Mouse (Mus musculus): Measurements from ENCODE around the gene Fank1.

The Fank1 gene

GRCm38 (mm10) chr7:133776626-133776996 lies at the start of gene Fank1:
Fank1 (plus strand) TSS chr7:133776861.
- peak; percentile 85 for DNase-seq (ENCODE audit: low spot score)

DNA sequence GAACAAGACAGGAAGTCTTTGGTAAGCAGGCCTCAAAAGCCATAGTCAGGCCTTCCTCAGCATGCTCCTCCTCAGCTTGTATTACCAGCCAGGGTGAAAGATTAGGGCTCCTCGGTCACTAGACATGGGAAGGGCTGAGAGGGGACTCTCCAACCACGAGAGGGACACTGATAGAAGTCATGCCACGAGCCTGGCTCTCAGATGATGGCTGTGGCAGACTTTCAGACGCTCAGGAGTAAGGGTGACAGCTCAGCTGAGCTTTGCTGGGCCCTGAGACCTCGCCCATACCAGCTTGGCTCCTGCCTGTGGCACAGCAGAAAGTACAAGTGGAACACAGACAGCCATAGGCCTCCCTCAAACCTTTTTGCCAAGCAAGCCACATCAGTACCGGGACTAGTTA lies 49.6 kb upstream of the Fank1 start:
- DNase-seq (ENCODE audit: low spot score), result no peak

DNA sequence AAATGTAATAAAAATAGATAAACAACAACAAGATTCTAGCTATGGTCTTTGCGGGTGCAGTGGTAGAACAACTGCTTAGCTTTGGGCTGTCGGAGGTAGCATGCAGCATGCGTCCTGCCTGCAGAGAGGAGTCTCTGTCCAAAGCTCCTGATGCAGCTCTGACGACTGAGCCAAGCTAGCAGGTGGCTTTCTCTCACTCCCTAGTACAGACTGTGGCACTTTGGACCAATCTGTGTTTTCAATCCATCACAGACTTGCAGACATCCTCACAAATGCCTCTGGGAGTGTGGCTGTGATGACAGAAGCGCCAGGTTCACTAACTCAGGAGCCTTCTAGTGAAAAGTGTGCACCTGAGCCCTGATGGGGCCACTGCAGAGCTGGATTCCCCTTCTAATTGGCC lies 47.3 kb upstream of the Fank1 start:
- no peak for DNase-seq (ENCODE audit: low spot score)

- DNase-seq (ENCODE audit: low spot score), result no peak
Measured at GRCm38 (mm10) chr7:133730324-133731191, 46.1 kb upstream of the Fank1 start.

- no peak for DNase-seq (ENCODE audit: low spot score)
Measured at GRCm38 (mm10) chr7:133731971-133732645, 44.6 kb upstream of the Fank1 start.

DNA sequence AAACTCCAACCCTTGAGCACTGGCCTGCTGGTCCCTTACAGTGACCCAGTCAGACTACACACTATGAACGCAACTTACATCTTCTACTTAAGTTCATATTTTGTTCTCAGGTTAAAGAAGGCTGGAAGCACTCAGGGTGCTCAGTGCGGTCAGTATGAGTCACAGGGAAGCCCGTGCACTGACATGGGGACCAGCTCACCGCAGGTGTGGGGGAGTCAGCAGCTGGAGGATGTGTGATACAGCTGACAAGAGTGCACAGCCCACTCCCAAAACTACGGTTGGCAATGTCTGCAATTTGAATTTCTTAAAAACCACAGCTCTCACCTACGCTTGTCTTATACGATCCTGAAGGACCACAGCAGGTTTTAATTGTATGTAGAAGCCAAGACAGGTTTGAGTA lies 36.1 kb upstream of the Fank1 start:
- no peak for DNase-seq (ENCODE audit: low spot score)

- DNase-seq (ENCODE audit: low spot score), result no peak
Measured at GRCm38 (mm10) chr7:133742530-133743325, 33.9 kb upstream of the Fank1 start.

- no peak for DNase-seq (ENCODE audit: low spot score)
Measured at GRCm38 (mm10) chr7:133743611-133744010, 33.0 kb upstream of the Fank1 start.

DNA sequence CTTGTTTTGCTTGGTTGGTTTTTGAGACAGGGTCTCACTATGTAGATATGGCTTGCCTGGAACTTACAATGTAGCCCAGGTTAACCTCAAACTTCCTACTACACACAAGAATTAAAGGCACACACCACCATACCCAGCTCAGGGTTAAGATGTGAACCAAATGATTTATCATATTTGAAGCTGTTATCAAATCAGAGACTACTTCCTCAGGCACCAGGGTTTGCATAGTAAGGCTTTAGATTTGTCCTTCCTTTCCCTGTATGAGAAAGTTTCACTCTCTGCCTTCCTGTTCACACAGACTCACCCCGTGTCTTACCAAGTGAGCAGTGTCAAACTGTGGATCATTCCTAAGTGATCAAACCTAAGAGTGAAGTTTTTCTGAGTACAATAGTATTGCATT lies 32.5 kb upstream of the Fank1 start:
- no peak for DNase-seq (ENCODE audit: low spot score)

GRCm38 (mm10) chr7:133744701-133745100 lies 32.0 kb upstream of the Fank1 start:
- DNase-seq (ENCODE audit: low spot score), result no peak

GRCm38 (mm10) chr7:133747372-133747771 lies 29.3 kb upstream of the Fank1 start:
- DNase-seq (ENCODE audit: low spot score), result no peak

DNA sequence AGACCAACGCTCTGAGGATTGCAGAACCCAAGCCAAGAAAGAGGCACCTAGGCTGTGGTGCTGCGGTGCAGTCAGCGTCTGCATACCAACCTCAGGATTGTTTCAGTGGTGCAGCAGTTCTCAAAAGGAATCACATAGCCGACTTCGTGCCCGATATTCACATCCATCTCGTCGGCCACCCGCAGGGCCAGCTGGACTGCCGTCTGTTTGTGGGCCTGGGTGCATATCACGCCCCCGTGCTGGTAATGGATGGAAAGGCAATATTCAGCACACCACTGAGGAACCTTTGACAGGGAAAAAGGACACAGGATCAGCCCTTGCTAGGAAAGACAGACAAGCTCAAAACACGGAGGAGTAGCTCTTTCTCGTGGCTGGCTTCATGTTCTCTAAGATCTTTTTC lies 27.9 kb upstream of the Fank1 start:
- no peak for DNase-seq (ENCODE audit: low spot score)

- DNase-seq (ENCODE audit: low spot score), result no peak
Measured at GRCm38 (mm10) chr7:133750666-133751065, 26.0 kb upstream of the Fank1 start.

DNA sequence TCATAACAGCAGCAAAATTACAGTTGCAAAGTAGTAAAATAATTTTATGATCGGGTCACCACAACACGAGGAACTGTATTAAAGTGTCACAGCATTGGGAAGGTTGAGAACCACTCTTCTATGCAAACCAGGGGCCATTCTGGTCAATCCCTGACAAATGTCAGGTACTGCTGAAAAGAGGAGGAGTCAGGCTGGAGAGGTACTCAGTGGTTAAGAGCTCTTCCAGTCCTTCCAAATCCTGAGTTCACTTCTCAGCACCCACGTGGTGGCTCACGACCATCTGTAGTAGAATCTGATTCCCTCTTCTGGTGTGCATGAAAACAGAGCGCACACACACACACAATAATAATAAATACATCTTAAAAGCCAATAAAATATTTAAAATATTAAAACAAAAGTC lies 25.5 kb upstream of the Fank1 start:
- no peak for DNase-seq (ENCODE audit: low spot score)

GRCm38 (mm10) chr7:133757961-133758455 lies 18.7 kb upstream of the Fank1 start:
- no peak for DNase-seq (ENCODE audit: low spot score)

- no peak for DNase-seq (ENCODE audit: low spot score)
Measured at GRCm38 (mm10) chr7:133758716-133759115, 17.9 kb upstream of the Fank1 start.

- no peak for DNase-seq (ENCODE audit: low spot score)
Measured at GRCm38 (mm10) chr7:133759611-133760353, 16.9 kb upstream of the Fank1 start.

DNA sequence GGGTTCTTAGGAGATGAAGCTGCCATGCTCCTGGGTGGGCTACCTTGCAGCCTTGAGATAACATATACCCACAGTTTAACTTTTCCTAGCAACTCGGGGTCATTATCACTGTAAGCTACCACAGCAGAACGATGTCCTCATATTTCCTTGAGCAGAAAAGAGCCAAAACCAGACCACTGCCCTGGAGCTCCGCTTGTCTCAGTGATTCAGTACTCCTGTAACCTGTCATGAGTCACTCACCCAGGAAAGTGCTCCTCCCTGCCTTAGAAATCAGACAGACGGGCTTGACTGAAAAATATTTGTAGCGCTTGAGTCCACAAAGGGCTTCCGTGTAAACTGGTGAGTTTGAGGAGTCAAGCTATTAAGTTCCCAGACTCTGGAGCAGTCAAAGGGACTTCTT lies 14.0 kb upstream of the Fank1 start:
- no peak for DNase-seq (ENCODE audit: low spot score)

DNA sequence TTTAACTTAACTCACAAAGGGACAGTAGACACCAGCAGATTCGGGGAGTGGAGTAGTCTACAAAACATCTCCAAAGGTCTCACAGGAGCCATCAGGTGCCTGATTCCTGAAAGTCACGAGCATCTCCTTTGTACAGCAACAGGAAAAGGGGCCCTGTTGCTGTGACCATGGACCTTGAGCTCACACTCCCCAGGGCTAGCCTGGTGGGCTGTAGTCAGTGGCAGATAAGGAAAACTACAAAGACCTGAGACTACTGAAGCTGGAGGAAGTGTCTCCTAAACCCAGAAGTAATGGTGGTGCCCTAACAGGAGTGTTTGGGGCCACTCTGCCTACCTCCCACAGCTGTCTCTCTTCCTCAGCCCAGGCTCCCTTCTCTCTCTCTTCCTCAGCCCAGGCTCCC lies 12.2 kb upstream of the Fank1 start:
- DNase-seq (ENCODE audit: low spot score), result no peak

DNA sequence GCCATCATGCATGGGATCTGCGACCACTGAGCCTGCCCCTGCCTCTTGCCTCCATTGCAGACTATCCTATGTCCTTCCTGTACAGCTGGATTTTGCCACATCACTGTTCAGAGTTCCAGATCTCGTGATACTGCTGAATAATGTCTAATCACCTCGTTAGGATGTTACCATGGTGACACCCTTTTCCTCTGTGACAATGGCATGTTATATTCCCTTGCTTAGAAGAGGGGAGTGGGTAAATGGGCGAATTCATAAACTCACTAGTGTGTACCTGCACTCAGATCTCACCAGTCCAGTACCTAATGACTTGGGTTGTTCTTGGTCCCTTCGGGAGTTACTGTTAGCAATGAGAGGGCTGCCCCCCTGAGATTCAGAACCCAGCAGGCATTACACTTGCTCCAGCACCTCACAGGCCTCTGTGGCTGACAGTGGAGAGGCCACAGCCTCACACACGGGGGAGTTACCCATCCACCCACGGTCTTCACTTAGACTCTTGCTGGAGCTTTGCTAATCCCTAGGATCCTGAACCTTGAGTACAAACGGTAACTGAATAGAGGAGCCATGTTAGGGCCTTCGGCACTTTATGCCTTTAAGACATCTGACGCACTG lies 11.3 kb upstream of the Fank1 start:
- no peak for DNase-seq (ENCODE audit: low spot score)

GRCm38 (mm10) chr7:133765849-133766243 lies 10.8 kb upstream of the Fank1 start:
- DNase-seq (ENCODE audit: low spot score), result peak; percentile 20

Data from urinary bladder, postnatal 25 days (tissue).